In the genomic region with DNA sequence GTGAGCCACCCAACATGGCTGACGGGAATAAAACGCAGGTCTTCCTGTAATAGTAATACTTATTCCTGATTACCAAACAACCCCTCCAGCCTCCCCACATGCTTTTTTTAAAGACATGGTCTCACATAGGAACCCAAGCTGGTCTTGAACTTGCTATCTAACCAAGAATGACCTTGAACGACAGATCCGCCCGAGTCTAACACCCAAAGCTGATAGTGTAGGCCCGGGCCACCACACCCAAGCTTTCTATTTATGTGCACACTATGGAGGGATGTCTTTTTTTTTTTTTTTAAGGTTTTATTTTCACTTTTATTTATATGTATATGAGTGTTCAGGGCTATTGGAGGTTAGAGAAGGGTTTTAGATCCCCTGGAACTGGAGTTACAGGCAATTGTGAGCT, we compare ENCODE assay signal across 25 mouse cellular contexts. TPM values are rescaled to one million over a fixed set of nuclear protein-coding genes. Genes with fewer than 3 reads are reported as not detected.
DNase-seq lines count a peak whose midpoint lies in the region; ATAC-seq and TF ChIP-seq lines count a peak whose summit lies in the region.
"Had no signal": no experiment of that assay in that cellular context is flagged by ENCODE, and none has a peak within 500 bp of the region (broad histone marks: within the 10 kb centered on the region; RNA-seq: fewer than 3 reads in every experiment).

No protein-coding gene starts in this region.

- no peaks in the 10 kb centered on the region for H3K9me3 ChIP-seq in E14TG2a.4 (ENCODE audit: low read length)
- H3K9me3 ChIP-seq: embryonic facial prominence, embryonic 13.5 days; embryonic facial prominence, embryonic 15.5 days; forebrain, embryonic 10.5 days; forebrain, embryonic 12.5 days; forebrain, embryonic 15.5 days had no signal

- TF ChIP-seq CTCF in E14TG2a.4 (conservative IDR thresholded peaks at IDR 0.05; ENCODE audit: low read length), result no peak

- peaks cover 67% of the 10 kb centered on the region for H3K4me1 ChIP-seq in E14TG2a.4 (replicated peaks; ENCODE audit: low read depth, low read length)
- H3K4me1 ChIP-seq: embryonic facial prominence, embryonic 13.5 days; embryonic facial prominence, embryonic 15.5 days; forebrain, embryonic 10.5 days; forebrain, embryonic 12.5 days; forebrain, embryonic 15.5 days had no signal

- no peaks in the 10 kb centered on the region for H3K27me3 ChIP-seq in E14TG2a.4 (ENCODE audit: insufficient read depth, low read length)
- H3K27me3 ChIP-seq: CH12.LX; embryonic facial prominence, embryonic 13.5 days; embryonic facial prominence, embryonic 15.5 days; forebrain, embryonic 12.5 days; forebrain, embryonic 15.5 days had no signal

- no peak for ATAC-seq in megakaryocyte-erythroid progenitor cell, adult 5-6 weeks (replicated peaks; ENCODE audit: low FRiP score, low TSS enrichment, poor library complexity, severe bottlenecking)
- ATAC-seq: CD4-positive, CD25-positive, alpha-beta regulatory T cell, adult 4 months; forebrain, embryonic 15.5 days; forebrain, postnatal 0 days had no signal

- peak overlapping the region; percentile 37; the same call in 1 of the 2 replicates for H3K4me3 ChIP-seq in E14TG2a.4 (replicated peaks; ENCODE audit: low read length)
- H3K4me3 ChIP-seq: embryonic facial prominence, embryonic 13.5 days; embryonic facial prominence, embryonic 15.5 days; erythroblast, embryonic 14.5 days; forebrain, embryonic 10.5 days; forebrain, embryonic 12.5 days; forebrain, embryonic 15.5 days had no signal

- peaks cover 98% of the 10 kb centered on the region for H3K36me3 ChIP-seq in E14TG2a.4 (ENCODE audit: insufficient read depth, low read length)

- DNase-seq in ES-CJ7 (ENCODE audit: low read depth, low spot score) (peak; percentile 59), ZHBTc4 (ENCODE audit: low read depth, low spot score) (peak; percentile 44)
- no peak for DNase-seq in adrenal gland, postnatal 4 days (ENCODE audit: low spot score in 2 of 2)
- DNase-seq: adrenal gland, adult 2 months; adrenal gland, postnatal 10 days; adrenal gland, postnatal 25 days; B cell, adult 2 months; cerebellum, adult 11 months; cerebellum, adult 18-20 months; cerebellum, adult 8-10 months; cerebellum, adult 9-11 months; cerebellum, postnatal 14 days; cerebellum, postnatal 36 days; embryo, embryonic 11 days; forebrain, postnatal 0 days had no signal

RNA-seq across cellular contexts. Expression of a gene that starts 15.8 kb away (rescaled TPM):
- 10 to 100 TPM; 59.5 to 61.9 TPM for total RNA-seq in adrenal gland, postnatal 4 days (2021)
- total RNA-seq in megakaryocyte-erythroid progenitor cell, adult 5-6 weeks (2014; fragmentation: Nextera tagmentation), result 44.6 and 44.7 TPM in 2 replicates
- total RNA-seq in megakaryocyte-erythroid progenitor cell, adult 5-6 weeks (2017), result 65.3 and 68.0 TPM in 2 replicates

Comparison
In these comparisons a context has a peak if more than half of its experiments do, and no peak if none do; other contexts are left out.
1. DNase-seq: peak in ES-CJ7 (single experiment) and ZHBTc4 (single experiment); none in adrenal gland, postnatal 4 days (0 of 2).